Mouse (Mus musculus): ENCODE data around the gene Bcor. TPM values are rescaled to one million over a fixed set of nuclear protein-coding genes. Genes with fewer than 3 reads are reported as not detected.

Bcor gene
- polyA plus RNA-seq (2015; fragmentation: Illumina TruSeq; extraction: RNeasy Lipid Tissue Mini Kit (QIAGEN cat#74804); ENCODE audit: insufficient read depth, low replicate concordance), result 24.6 TPM

DNA sequence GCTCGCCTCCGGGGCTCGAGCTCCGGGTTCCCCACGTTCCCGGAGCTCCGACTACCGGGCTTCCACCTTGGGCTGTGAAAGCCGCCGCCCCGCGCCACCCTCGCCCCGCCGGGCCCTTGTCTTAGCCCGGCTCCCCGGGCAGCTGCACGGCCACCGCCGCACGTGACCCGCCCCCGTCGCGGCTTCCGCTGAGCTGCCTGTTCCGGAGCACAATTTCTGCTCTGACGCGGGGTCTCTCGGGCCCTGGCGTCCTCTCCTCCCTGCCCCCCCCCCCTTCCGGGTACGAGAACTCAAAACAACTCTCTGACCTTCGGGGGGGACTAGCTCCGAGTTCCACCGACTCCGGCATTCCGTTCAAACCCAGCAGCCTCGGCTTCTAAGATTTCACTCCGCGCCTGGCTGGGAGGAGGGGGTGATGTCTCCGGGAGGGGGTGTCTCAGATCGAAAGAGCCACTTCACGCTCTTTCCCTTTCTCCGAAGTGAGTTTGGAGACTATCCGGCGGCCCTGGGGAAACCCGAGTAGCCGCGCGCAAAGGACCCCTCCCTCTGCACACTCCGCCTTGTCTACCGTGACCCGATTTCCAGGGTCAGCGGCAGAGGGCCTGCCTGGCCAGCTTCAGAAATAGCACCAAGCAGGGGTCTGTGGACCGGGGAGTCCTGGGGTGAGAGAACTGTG, at the start of gene Bcor:
Gene Bcor (minus strand): TSS at position 375 of the 676 bp plus-strand sequence.

Measured in spleen, adult 10 weeks (tissue).